Mouse (Mus musculus) megakaryocyte, embryonic 14.5 days (primary cell): Measurements from ENCODE around the gene Nrip1.

Source experiments
- FLI1 ChIP-seq: IDR thresholded peaks from 2 replicates; pipeline ENCODE4 v1.6.1; 2012; ENCODE audit warnings: low read length, inconsistent platforms, mixed read lengths
- GATA1 ChIP-seq: IDR thresholded peaks from 3 replicates; pipeline ENCODE4 v1.6.1; 2012; ENCODE audit warnings: mixed read lengths, low read length, inconsistent platforms, borderline replicate concordance

- TF ChIP-seq GATA1 = no peak
- no peak for TF ChIP-seq FLI1
Measured at GRCm38 (mm10) chr16:76293765-76294463, 79.7 kb downstream of the Nrip1 start.
